Mouse (Mus musculus): Measurements from ENCODE around the gene Faf2. TPM values are rescaled to one million over a fixed set of nuclear protein-coding genes. Genes with fewer than 3 reads are reported as not detected.

Faf2 gene
- total and polyA plus RNA-seq, 3 experiments = 40.8 to 51.7 (median 43.7) TPM

- Histone ChIP-seq H3K9me3 (replicated peaks; ENCODE audit: low read length) (no peaks in the 10 kb centered on the region), H3K4me3 (replicated peaks in 1 of 3; ENCODE audit: low read depth in 2 of 3, low read length in 2 of 3, poor library complexity in 1 of 3) (peak within 1 kb of the TSS; percentile 61 to 74 (median 65)), H3K36me3 (replicated peaks in 1 of 2; ENCODE audit: control insufficient read depth in 1 of 2, insufficient read depth in 1 of 2, low read length in 1 of 2) (peaks cover 0 to 3% of the 10 kb centered on the region in 2 experiments), H3K4me2 (ENCODE audit: insufficient read depth, low read depth, poor library complexity, severe bottlenecking) (peak within 1 kb of the TSS; percentile 48), H3K4me1 (ENCODE audit: control insufficient read depth in 1 of 2, insufficient read depth in 2 of 2) (peaks cover under 1 to 10% of the 10 kb centered on the region in 2 experiments; a peak in 2 of 4 replicates), H3K79me2 (replicated peaks; ENCODE audit: control insufficient read depth, extremely low read depth, insufficient read depth, poor library complexity, severe bottlenecking) (no peaks in the 10 kb centered on the region), H3K27ac (ENCODE audit: insufficient read depth, low read depth) (no peak within 1 kb of the TSS), H3K9ac (ENCODE audit: insufficient read depth, low read depth) (peak within 1 kb of the TSS; percentile 42), H3K27me3 (replicated peaks) (no peaks in the 10 kb centered on the region)
- DNase-seq (ENCODE audit: extremely low read depth) = no peak
- dilution Hi-C loops (cut with MboI; ENCODE audit: extremely low pct_ligation_motif_present, extremely low pct_unique_long_range_greater_than_20kb, low sequenced_read_pairs) (no loop called here), in situ Hi-C loops (cut with MboI; ENCODE audit: low pct_ligation_motif_present, low pct_unique_long_range_greater_than_20kb, low sequenced_read_pairs) (no loop called here)
- TF ChIP-seq RAD21 (IDR thresholded peaks at IDR 0.05; ENCODE audit: low read depth, low read length) (no peak), ZMIZ1 (IDR thresholded peaks at IDR 0.05; ENCODE audit: low read depth, low read length) (peak; percentile 72), KAT2A (IDR thresholded peaks at IDR 0.05; ENCODE audit: insufficient replicate concordance, low read length) (no peak), IRF4 (IDR thresholded peaks at IDR 0.05; ENCODE audit: low read depth, low read length) (0 out of 2 replicates have a peak, but pooled peaks have one; percentile 7), CHD2 (IDR thresholded peaks at IDR 0.05; ENCODE audit: low read length) (no peak), GABPA (IDR thresholded peaks at IDR 0.05; ENCODE audit: insufficient replicate concordance, low read depth, low read length) (no peak), MYC (IDR thresholded peaks at IDR 0.05; ENCODE audit: low read depth, low read length) (no peak), MAFK (IDR thresholded peaks at IDR 0.05; ENCODE audit: insufficient replicate concordance, low read length) (no peak), E2F4 (IDR thresholded peaks at IDR 0.05; ENCODE audit: insufficient replicate concordance, low read depth, low read length) (no peak), POLR2A (IDR thresholded peaks at IDR 0.05; ENCODE audit: low read depth, low read length) (peak; percentile 50; the same call in 1 of the 2 replicates), PAX5 (IDR thresholded peaks at IDR 0.05; ENCODE audit: low read length) (no peak), USF2 (conservative IDR thresholded peaks at IDR 0.05; ENCODE audit: low read depth, low read length) (no peak), CTCF (conservative IDR thresholded peaks at IDR 0.05 in 1 of 2, IDR thresholded peaks at IDR 0.05 in 1 of 2; ENCODE audit: low read depth in 2 of 2, low read length in 2 of 2) (no peak), BHLHE40 (IDR thresholded peaks at IDR 0.05; ENCODE audit: low read depth, low read length) (peak; percentile 44), EP300 (IDR thresholded peaks at IDR 0.05; ENCODE audit: low read length) (no peak; the same call in 1 of the 2 replicates), SIN3A (IDR thresholded peaks at IDR 0.05; ENCODE audit: low read length) (peak; percentile 49), CHD1 (IDR thresholded peaks at IDR 0.05; ENCODE audit: low read depth, low read length) (no peak), JUND (conservative IDR thresholded peaks at IDR 0.05; ENCODE audit: low read depth, low read length) (no peak), UBTF (IDR thresholded peaks at IDR 0.05; ENCODE audit: low read depth, low read length) (peak; percentile 91), RCOR1 (conservative IDR thresholded peaks at IDR 0.05; ENCODE audit: low read depth, low read length) (no peak), USF1 (IDR thresholded peaks at IDR 0.05; ENCODE audit: low read depth, low read length) (no peak), ZKSCAN1 (IDR thresholded peaks at IDR 0.05; ENCODE audit: borderline replicate concordance, low read depth, low read length) (no peak), POLR2AphosphoS2 (IDR thresholded peaks at IDR 0.05; ENCODE audit: low read depth, low read length) (no peak), NELFE (IDR thresholded peaks at IDR 0.05; ENCODE audit: low read depth, low read length) (peak; percentile 49; the same call in 1 of the 2 replicates), MAX (IDR thresholded peaks at IDR 0.05; ENCODE audit: low read length) (peak; percentile 55; the same call in 1 of the 2 replicates), ZC3H11A (IDR thresholded peaks at IDR 0.05; ENCODE audit: low read depth, low read length) (no peak), ETS1 (conservative IDR thresholded peaks at IDR 0.05; ENCODE audit: low read depth, low read length) (no peak), MEF2A (IDR thresholded peaks at IDR 0.05; ENCODE audit: borderline replicate concordance, low read depth, low read length) (peak; percentile 13; the same call in 1 of the 2 replicates), MAZ (IDR thresholded peaks at IDR 0.05; ENCODE audit: low read depth, low read length) (0 out of 2 replicates have a peak, but pooled peaks have one; percentile 31), TCF12 (IDR thresholded peaks at IDR 0.05; ENCODE audit: low read depth, low read length) (no peak), ZNF384 (IDR thresholded peaks at IDR 0.05; ENCODE audit: low read depth, low read length) (no peak), TBP (conservative IDR thresholded peaks at IDR 0.05; ENCODE audit: low read depth, low read length) (no peak), HCFC1 (IDR thresholded peaks at IDR 0.05; ENCODE audit: low read depth, low read length) (no peak), SMC3 (IDR thresholded peaks at IDR 0.05; ENCODE audit: low read depth, low read length) (no peak), MXI1 (IDR thresholded peaks at IDR 0.05; ENCODE audit: low read depth, low read length) (peak; percentile 69; the same call in 1 of the 2 replicates), ELF1 (IDR thresholded peaks at IDR 0.05; ENCODE audit: low read depth, low read length) (peak; percentile 51; the same call in 1 of the 2 replicates), NRF1 (IDR thresholded peaks at IDR 0.05; ENCODE audit: low read depth, low read length) (no peak), JUN (IDR thresholded peaks at IDR 0.05; ENCODE audit: insufficient read depth, low read depth, low read length) (no peak)
These were observed 10.4 kb upstream of the Faf2 start, which contains the start of gene Cltb for GRCm38 (mm10) chr13:54610972-54611754. TSS of gene Cltb (minus strand) at chr13:54611344.

All from CH12.LX (cell line).